Mouse (Mus musculus) kidney, adult 2 months (tissue): ENCODE measurements around the gene Hlx.

Experiments
- CTCF ChIP-seq: fragments of 200-500 bp; conservative IDR thresholded peaks from 2 replicates; pipeline ENCODE4 v1.5.1; 2011; ENCODE audit warnings: low read depth, mild to moderate bottlenecking, control low read depth, low read length, moderate library complexity, mixed read lengths; ENCODE audit not compliant: insufficient read depth, insufficient read length
- POLR2A ChIP-seq: fragments of 200-500 bp; IDR thresholded peaks from one replicate; pipeline ENCODE4 v1.6.1; 2011; ENCODE audit warnings: low read depth, low read length, control low read depth

- TF ChIP-seq CTCF (no peak), POLR2A (no peak)
Measured at GRCm38 (mm10) chr1:184736260-184736659, 3.8 kb upstream of the Hlx start.
